Mouse (Mus musculus): ENCODE data around the gene Ganab.

- TF ChIP-seq CTCF (IDR thresholded peaks at IDR 0.05; ENCODE audit: extremely low read depth, insufficient read depth, insufficient read length, insufficient replicate concordance) (no peak), POLR2A (IDR thresholded peaks at IDR 0.05; ENCODE audit: low read depth, low read length) (no peak)
Measured at GRCm38 (mm10) chr19:8921741-8922140, 23.9 kb downstream of the Ganab start.
